Mouse (Mus musculus) spleen, adult 2 months (tissue): ENCODE results near the gene Dcn. TPM values are rescaled to one million over a fixed set of nuclear protein-coding genes. Genes with fewer than 3 reads are reported as not detected.

ENCODE experiments used
- DNase-seq, 2 experiments: peaks; one replicate each; pipeline versions ENCODE4 v3.0.0 to v3.0.0-alpha.2; 2012 to 2021; ENCODE audit warnings: low spot score in 2 of 2, low read depth in 1 of 2
- H3K27ac ChIP-seq: fragments of 200-500 bp; 2 replicates; pipeline ENCODE4 v1.5.1; 2012; ENCODE audit warnings: low read length, inconsistent platforms; ENCODE audit not compliant: insufficient read depth
- H3K27me3 ChIP-seq: fragments of 200-500 bp; 2 replicates; pipeline ENCODE4 v1.6.1; 2012; ENCODE audit warnings: mild to moderate bottlenecking, moderate library complexity, low read length, inconsistent platforms; ENCODE audit not compliant: control insufficient read depth, insufficient read depth
- H3K36me3 ChIP-seq: fragments of 200-500 bp; 2 replicates; pipeline ENCODE4 v1.6.1; 2012; ENCODE audit warnings: mild to moderate bottlenecking, low read length, inconsistent platforms; ENCODE audit not compliant: control insufficient read depth, insufficient read depth
- H3K4me1 ChIP-seq: fragments of 200-500 bp; 2 replicates; pipeline ENCODE4 v1.6.1; 2011; ENCODE audit warnings: inconsistent platforms; ENCODE audit not compliant: control insufficient read depth, insufficient read depth, insufficient read length
- H3K4me3 ChIP-seq: fragments of 200-500 bp; 2 replicates; pipeline ENCODE4 v1.5.1; 2011; ENCODE audit warnings: mild to moderate bottlenecking, inconsistent platforms; ENCODE audit not compliant: insufficient read depth, insufficient read length; ENCODE audit errors: extremely low read depth
- CTCF ChIP-seq: fragments of 200-500 bp; IDR thresholded peaks from 2 replicates; pipeline ENCODE4 v1.5.1; 2011; ENCODE audit warnings: mild to moderate bottlenecking, inconsistent platforms; ENCODE audit not compliant: insufficient read depth, insufficient read length, insufficient replicate concordance; ENCODE audit errors: extremely low read depth
- POLR2A ChIP-seq: fragments of 200-500 bp; IDR thresholded peaks from 2 replicates; pipeline ENCODE4 v1.6.1; 2011; ENCODE audit warnings: low read depth, low read length, inconsistent platforms
- WGBS: fragments of 180-500 bp; shearing (Covaris S2); methylation state at CpG from one replicate; pipeline ENCODE4 v1.1.7; 2018; 5-methylcytosine and 5-hydroxymethylcytosine counted together
- polyA plus RNA-seq: library from polyadenylated mRNA; depleted of rRNA; stranded (reverse); fragments of >200 nt; gene quantifications from 2 replicates; pipeline ENCODE4 v1.2.3, GENCODE M21; 2012

Gene Dcn
- polyA plus RNA-seq, 1 experiment: 13.3 TPM

DNA sequence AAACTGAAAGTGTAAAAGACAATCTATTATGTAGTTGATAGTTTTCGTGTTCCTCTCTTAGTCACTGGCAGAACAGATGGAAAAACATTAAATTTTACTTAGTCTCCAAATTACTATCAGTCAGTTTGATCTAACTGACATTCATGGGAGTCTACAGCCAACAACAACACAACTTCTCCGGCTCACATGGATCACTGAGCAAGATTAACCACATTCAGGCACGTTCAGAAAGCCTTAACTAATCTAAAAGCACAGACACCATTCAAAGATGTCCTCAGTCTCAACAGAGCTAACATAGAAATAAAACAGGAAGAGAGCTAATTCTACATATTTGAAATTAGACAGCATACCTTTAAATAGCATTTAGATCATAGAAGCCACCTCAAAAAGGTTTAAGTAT lies 12.6 kb upstream of the Dcn start:
- no peak overlapping the region for H3K27ac ChIP-seq
- H3K4me1 ChIP-seq: no peaks in the 10 kb centered on the region
- H3K36me3 ChIP-seq: no peaks in the 10 kb centered on the region
- no peak overlapping the region for H3K4me3 ChIP-seq
- no peaks in the 10 kb centered on the region for H3K27me3 ChIP-seq
- TF ChIP-seq CTCF: no peak
- TF ChIP-seq POLR2A: no peak
- WGBS: 79% methylated on average over 3 of the region's 3 CpGs
- no peak for DNase-seq

GRCm38 (mm10) chr10:97469411-97470140 lies 9.8 kb upstream of the Dcn start:
- TF ChIP-seq CTCF (no peak), POLR2A (no peak)
- Histone ChIP-seq H3K27me3 (no peaks in the 10 kb centered on the region), H3K27ac (no peak overlapping the region), H3K4me3 (no peak overlapping the region), H3K4me1 (no peaks in the 10 kb centered on the region), H3K36me3 (no peaks in the 10 kb centered on the region)
- WGBS: 54% methylated on average over 3 of the region's 3 CpGs
- DNase-seq: no peak

GRCm38 (mm10) chr10:97475460-97475859 lies 3.9 kb upstream of the Dcn start:
- no peaks in the 10 kb centered on the region for H3K27me3 ChIP-seq
- no peak for DNase-seq
- 70% methylated on average over 6 of the region's 6 CpGs for WGBS
- H3K36me3 ChIP-seq: no peaks in the 10 kb centered on the region
- H3K4me3 ChIP-seq: no peak overlapping the region
- no peaks in the 10 kb centered on the region for H3K4me1 ChIP-seq
- no peak overlapping the region for H3K27ac ChIP-seq
- no peak for TF ChIP-seq POLR2A
- TF ChIP-seq CTCF: no peak

DNA sequence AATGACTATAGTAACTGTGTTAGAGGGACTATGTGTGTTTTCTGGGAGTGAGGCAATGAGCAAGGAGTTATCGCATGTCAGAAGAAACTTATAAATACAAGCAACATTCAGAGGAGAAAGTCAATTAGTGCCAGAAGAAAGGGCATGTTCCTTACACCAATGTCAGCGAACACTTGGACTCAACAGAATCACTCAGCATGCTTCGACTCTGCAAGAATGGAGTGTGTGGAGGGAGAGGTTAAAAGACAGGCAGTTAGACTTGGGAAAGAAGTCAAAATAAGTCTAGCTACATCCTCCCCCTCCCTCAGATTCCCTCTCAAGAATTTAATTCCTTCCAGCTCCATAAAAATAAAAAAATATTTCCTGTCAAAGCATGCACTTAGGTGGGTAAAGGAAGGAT lies 1.1 kb upstream of the Dcn start:
- no peaks in the 10 kb centered on the region for H3K4me1 ChIP-seq
- DNase-seq: no peak
- TF ChIP-seq POLR2A: no peak
- TF ChIP-seq CTCF: no peak
- H3K27ac ChIP-seq: no peak overlapping the region
- WGBS: 83% methylated on average over 3 of the region's 3 CpGs
- no peaks in the 10 kb centered on the region for H3K27me3 ChIP-seq
- H3K4me3 ChIP-seq: no peak overlapping the region
- H3K36me3 ChIP-seq: no peaks in the 10 kb centered on the region

GRCm38 (mm10) chr10:97482150-97482549 lies 2.7 kb downstream of the Dcn start:
- no peak overlapping the region for H3K4me3 ChIP-seq
- H3K4me1 ChIP-seq: no peaks in the 10 kb centered on the region
- H3K27ac ChIP-seq: no peak overlapping the region
- TF ChIP-seq CTCF (no peak), POLR2A (no peak)
- no peaks in the 10 kb centered on the region for H3K27me3 ChIP-seq
- DNase-seq: no peak
- whole genome bisulfite sequencing: 85% methylated on average over 5 of the region's 5 CpGs
- no peaks in the 10 kb centered on the region for H3K36me3 ChIP-seq

GRCm38 (mm10) chr10:97484049-97484448 lies 4.6 kb downstream of the Dcn start:
- WGBS: 65% methylated on average over 2 of the region's 2 CpGs
- Histone ChIP-seq H3K36me3 (no peaks in the 10 kb centered on the region), H3K4me3 (no peak overlapping the region), H3K4me1 (no peaks in the 10 kb centered on the region), H3K27me3 (no peaks in the 10 kb centered on the region), H3K27ac (no peak overlapping the region)
- TF ChIP-seq POLR2A: no peak
- TF ChIP-seq CTCF: no peak
- no peak for DNase-seq

DNA sequence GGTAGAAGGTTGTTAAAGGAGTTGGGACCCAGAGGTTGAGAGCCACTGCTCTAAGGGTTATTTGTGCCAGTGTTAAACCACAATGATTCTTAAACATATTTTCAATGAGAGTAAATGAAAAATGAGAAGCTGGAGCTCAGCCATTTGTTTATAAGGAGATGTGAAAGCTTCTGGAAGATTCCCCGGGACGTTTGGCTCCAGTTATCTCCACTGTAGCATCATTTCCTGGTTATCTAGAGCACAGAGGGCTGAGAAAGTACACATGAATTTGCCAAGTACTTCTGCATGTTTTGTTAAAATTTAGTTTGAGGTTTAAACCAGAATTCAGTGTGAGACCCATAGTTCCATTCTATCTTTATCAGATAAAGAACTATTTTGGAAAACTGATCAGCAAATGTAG lies 5.7 kb downstream of the Dcn start:
- DNase-seq: no peak
- no peaks in the 10 kb centered on the region for H3K4me1 ChIP-seq
- 77% methylated on average over 2 of the region's 2 CpGs for WGBS
- no peaks in the 10 kb centered on the region for H3K27me3 ChIP-seq
- TF ChIP-seq POLR2A (no peak), CTCF (no peak)
- H3K4me3 ChIP-seq: no peak overlapping the region
- H3K27ac ChIP-seq: no peak overlapping the region
- no peaks in the 10 kb centered on the region for H3K36me3 ChIP-seq
